Mouse (Mus musculus): ENCODE measurements around the gene Zfp639. TPM values are rescaled to one million over a fixed set of nuclear protein-coding genes. Genes with fewer than 3 reads are reported as not detected.

Zfp639 gene
- total and polyA plus RNA-seq, 2 experiments = 10.8 to 23.6 TPM

DNA sequence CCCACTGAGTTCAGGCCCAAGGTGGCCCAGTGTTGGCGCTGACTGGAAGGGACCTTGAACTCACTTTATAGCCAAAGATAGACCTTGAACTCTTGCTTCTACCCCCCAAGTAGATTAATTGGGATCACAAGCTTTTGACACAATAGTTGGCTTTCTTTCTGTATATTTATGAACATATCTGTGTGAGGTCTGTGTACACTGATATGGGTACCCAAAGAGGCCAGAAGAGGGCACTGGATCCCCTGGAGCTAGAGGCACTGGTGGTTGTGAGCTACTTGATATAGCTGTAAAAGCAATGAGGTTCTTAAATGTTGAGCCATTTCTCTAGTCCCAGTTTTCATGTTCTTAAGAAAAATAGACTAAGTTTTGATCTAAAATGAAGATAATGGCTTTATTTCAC lies 43.0 kb downstream of the Zfp639 start:
- TF ChIP-seq CTCF (IDR thresholded peaks at IDR 0.05; ENCODE audit: low read depth, low read length) (peak; percentile 42; the same call in 1 of the 2 replicates), POLR2A (IDR thresholded peaks at IDR 0.05; ENCODE audit: extremely low read depth, insufficient read depth, low read length) (no peak)
- DNase-seq (ENCODE audit: extremely low read depth, low read depth, low spot score) = no peak
- WGBS = 91% methylated on average over 1 of the region's 1 CpGs
- H3K27ac ChIP-seq (replicated peaks; ENCODE audit: insufficient read depth, low read depth, low read length) = no peak overlapping the region
- no peak overlapping the region for H3K9ac ChIP-seq (ENCODE audit: low read depth, low read length)
- H3K4me3 ChIP-seq (ENCODE audit: insufficient read depth, low read depth, low read length) = no peak overlapping the region
- H3K4me1 ChIP-seq (ENCODE audit: control insufficient read depth, insufficient read depth, low read length) = no peaks in the 10 kb centered on the region
- no peaks in the 10 kb centered on the region for H3K79me2 ChIP-seq (ENCODE audit: control insufficient read depth, insufficient read depth, low read length)
- H3K36me3 ChIP-seq (ENCODE audit: control insufficient read depth, insufficient read depth, low read length) = peaks cover 41% of the 10 kb centered on the region
- no peaks in the 10 kb centered on the region for H3K27me3 ChIP-seq (ENCODE audit: control insufficient read depth, insufficient read depth, low read length)

DNA sequence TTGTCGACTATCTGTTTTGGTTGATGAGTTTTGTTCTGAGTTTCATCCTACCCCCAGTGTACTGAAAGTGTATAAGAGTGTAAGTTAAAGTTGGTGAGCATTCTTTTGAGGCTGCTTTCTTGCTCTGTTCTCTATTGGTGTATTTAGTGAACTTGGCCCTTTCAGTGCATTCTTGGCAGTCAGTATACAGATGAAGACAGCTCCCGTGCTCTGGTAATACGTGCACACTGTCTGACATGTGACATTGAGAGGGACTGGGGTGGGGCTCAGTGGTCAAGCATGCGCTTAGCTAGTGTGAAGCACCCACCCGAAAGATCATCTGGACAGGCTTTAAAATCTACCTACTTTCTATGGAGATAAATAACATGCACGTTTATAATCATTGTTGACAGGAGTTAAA lies 53.3 kb downstream of the Zfp639 start:
- H3K27ac ChIP-seq (replicated peaks; ENCODE audit: insufficient read depth, low read depth, low read length) = peak overlapping the region; percentile 27

More for the DNA sequence above, 53.3 kb downstream of the Zfp639 start:
- TF ChIP-seq POLR2A (IDR thresholded peaks at IDR 0.05; ENCODE audit: extremely low read depth, insufficient read depth, low read length) (no peak), CTCF (IDR thresholded peaks at IDR 0.05; ENCODE audit: low read depth, low read length) (no peak)
- peak; percentile 72 for DNase-seq (ENCODE audit: extremely low read depth, low read depth, low spot score)
- WGBS = 52% methylated on average over 6 of the region's 6 CpGs
- H3K36me3 ChIP-seq (ENCODE audit: control insufficient read depth, insufficient read depth, low read length) = peaks cover 49% of the 10 kb centered on the region
- peaks cover 12% of the 10 kb centered on the region for H3K4me1 ChIP-seq (ENCODE audit: control insufficient read depth, insufficient read depth, low read length)
- no peaks in the 10 kb centered on the region for H3K79me2 ChIP-seq (ENCODE audit: control insufficient read depth, insufficient read depth, low read length)
- no peak overlapping the region for H3K4me3 ChIP-seq (ENCODE audit: insufficient read depth, low read depth, low read length)
- no peaks in the 10 kb centered on the region for H3K27me3 ChIP-seq (ENCODE audit: control insufficient read depth, insufficient read depth, low read length)
- no peak overlapping the region for H3K9ac ChIP-seq (ENCODE audit: low read depth, low read length)

Other genes starting within 250 kb of the Zfp639 start
- 1.2 and 1.7 TPM in 2 replicates for gene Zmat3, start 144.2 kb upstream of the Zfp639 start, total RNA-seq (2014; rRNA removed)
- gene Zmat3, start 144.2 kb upstream of the Zfp639 start, polyA plus RNA-seq (2012; rRNA removed) = 2.6 and 2.8 TPM in 2 replicates
- 21.1 and 23.1 TPM in 2 replicates for gene Pik3ca, start 112.6 kb upstream of the Zfp639 start, total RNA-seq (2014; rRNA removed)
- 2.4 and 2.8 TPM in 2 replicates for gene Pik3ca, start 112.6 kb upstream of the Zfp639 start, polyA plus RNA-seq (2012; rRNA removed)
- gene Kcnmb3, start 18.0 kb upstream of the Zfp639 start, total RNA-seq (2014; rRNA removed) = not detected in 2 replicates
- not detected in 2 replicates for gene Kcnmb3, start 18.0 kb upstream of the Zfp639 start, polyA plus RNA-seq (2012; rRNA removed)
- gene Mfn1, start 19.2 kb downstream of the Zfp639 start, total RNA-seq (2014; rRNA removed) = 39.7 and 45.0 TPM in 2 replicates
- 10.1 and 11.6 TPM in 2 replicates for gene Mfn1, start 19.2 kb downstream of the Zfp639 start, polyA plus RNA-seq (2012; rRNA removed)
- 1.9 TPM in 2 replicates for gene Gnb4, start 106.3 kb downstream of the Zfp639 start, total RNA-seq (2014; rRNA removed)
- 2.2 and 2.3 TPM in 2 replicates for gene Gnb4, start 106.3 kb downstream of the Zfp639 start, polyA plus RNA-seq (2012; rRNA removed)
- gene Actl6a, start 196.0 kb downstream of the Zfp639 start, total RNA-seq (2014; rRNA removed) = 16.3 and 17.1 TPM in 2 replicates
- 8.9 and 10.6 TPM in 2 replicates for gene Actl6a, start 196.0 kb downstream of the Zfp639 start, polyA plus RNA-seq (2012; rRNA removed)
- gene Ndufb5, start 226.7 kb downstream of the Zfp639 start, total RNA-seq (2014; rRNA removed) = 375 and 379 TPM in 2 replicates
- 279 and 327 TPM in 2 replicates for gene Ndufb5, start 226.7 kb downstream of the Zfp639 start, polyA plus RNA-seq (2012; rRNA removed)
- gene Mrpl47, start 227.3 kb downstream of the Zfp639 start, total RNA-seq (2014; rRNA removed) = 7.9 and 8.6 TPM in 2 replicates
- gene Mrpl47, start 227.3 kb downstream of the Zfp639 start, polyA plus RNA-seq (2012; rRNA removed) = 1.9 and 2.0 TPM in 2 replicates